Mouse (Mus musculus): ENCODE results near the gene Tsfm.
A peak's percentile ranks its signal among the peaks of the same experiment; 100 is the strongest.

DNA sequence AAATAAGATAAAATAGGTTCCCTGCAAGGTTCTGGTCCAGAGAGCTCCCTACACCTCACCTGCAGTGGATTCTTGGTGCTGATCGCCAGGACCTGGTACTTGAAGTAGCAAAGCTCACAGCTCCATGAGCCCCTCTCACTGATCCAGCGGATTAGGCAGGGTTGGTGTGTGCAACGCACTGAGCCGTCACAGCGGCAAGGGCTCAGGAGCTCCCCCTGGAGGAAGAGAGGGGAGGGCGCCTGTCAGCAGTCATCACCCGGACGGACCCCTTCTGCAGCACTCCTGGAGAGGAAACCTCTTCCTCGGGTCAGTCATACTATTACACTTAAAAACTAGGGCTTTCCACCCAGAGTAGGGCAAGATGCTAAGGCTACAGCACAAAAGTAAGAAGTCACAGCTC, 27.5 kb upstream of the Tsfm start:
- TF ChIP-seq POLR2A (IDR thresholded peaks at IDR 0.05; ENCODE audit: control insufficient read depth, extremely low read depth, insufficient read depth, low read length, poor library complexity) (no peak), CTCF (IDR thresholded peaks at IDR 0.05; ENCODE audit: borderline replicate concordance, control insufficient read depth, extremely low read depth, insufficient read depth, low read length, poor library complexity) (peak; percentile 98)
